Mouse (Mus musculus): ENCODE measurements around the gene Olfr503. TPM values are rescaled to one million over a fixed set of nuclear protein-coding genes. Genes with fewer than 3 reads are reported as not detected.
"Not testable (repeated sequence)": the region's sequence is repeated elsewhere in the genome, so short reads cannot be mapped to it uniquely, and the experiment has no call there.

Gene Olfr503
- not detected in 2 replicates for polyA plus RNA-seq (2015; fragmentation: Nextera tagmentation; extraction: Ambion mirVana)

- ATAC-seq; H3K27ac ChIP-seq; H3K36me3 ChIP-seq; H3K9ac ChIP-seq (replicated peaks); H3K9me3 ChIP-seq; H3K27me3 ChIP-seq; H3K4me3 ChIP-seq (replicated peaks); H3K4me1 ChIP-seq (replicated peaks); H3K4me2 ChIP-seq (replicated peaks): not testable (repeated sequence)
- 69% methylated on average over 1 of the region's 1 CpGs for WGBS
These were observed at the start of gene Olfr503 for GRCm38 (mm10) chr7:108544227-108544626. Gene Olfr503, plus strand, starts transcription at chr7:108544527.

DNA sequence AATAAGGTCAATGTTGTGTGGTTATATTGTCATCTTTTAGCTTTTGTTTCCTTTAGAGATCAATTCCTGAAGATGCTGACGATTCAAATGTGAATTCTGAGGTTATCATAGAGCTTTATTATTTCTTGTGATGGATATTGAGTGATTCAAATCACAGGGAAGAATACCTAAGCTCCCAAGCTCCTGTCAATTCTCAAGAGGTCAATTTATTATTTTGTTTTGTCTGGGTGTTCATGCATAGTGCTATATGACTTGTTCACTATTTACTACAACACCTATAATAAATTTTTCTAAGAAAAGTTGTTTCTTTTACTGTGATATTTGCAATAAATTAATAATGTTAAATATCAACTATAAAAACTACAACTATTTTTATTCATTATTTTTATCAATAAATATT lies 19.4 kb upstream of the Olfr503 start, which contains the start of gene Olfr502:
Olfr502 (minus strand) TSS at position 101 of the 400 bp plus-strand sequence.
- Histone ChIP-seq H3K36me3 (no peaks in the 10 kb centered on the region), H3K4me1 (replicated peaks) (no peaks in the 10 kb centered on the region), H3K4me2 (replicated peaks) (no peak within 1 kb of the TSS), H3K9me3 (no peaks in the 10 kb centered on the region), H3K27ac (no peak within 1 kb of the TSS), H3K9ac (replicated peaks) (no peak within 1 kb of the TSS), H3K27me3 (no peaks in the 10 kb centered on the region), H3K4me3 (replicated peaks) (no peak within 1 kb of the TSS)
- no peak for ATAC-seq
- whole genome bisulfite sequencing = 88% methylated on average over 1 of the region's 1 CpGs

DNA sequence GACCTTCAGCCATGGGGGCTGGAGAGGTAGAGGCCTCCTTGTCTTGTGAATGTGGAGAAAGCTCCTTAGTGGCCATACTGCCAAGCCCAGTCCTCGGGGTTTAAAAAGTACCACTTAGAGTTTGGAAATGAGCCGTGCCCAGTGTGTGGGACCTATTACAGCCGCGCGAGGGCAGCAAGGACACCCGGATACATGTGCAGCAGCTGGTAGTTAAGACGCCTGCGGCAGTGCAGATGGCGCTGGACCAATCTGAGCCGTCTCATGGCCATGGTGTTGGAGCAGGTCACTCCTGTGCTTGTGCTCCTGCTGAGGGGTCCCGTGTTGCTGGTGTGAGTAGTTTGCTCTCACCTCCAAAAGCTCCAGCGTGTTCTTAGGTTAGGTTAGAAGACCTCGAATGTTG lies 1.9 kb upstream of the Olfr503 start:
- H3K27me3 ChIP-seq = no peaks in the 10 kb centered on the region
- WGBS = 89% methylated on average over 13 of the region's 13 CpGs
- no peaks in the 10 kb centered on the region for H3K4me1 ChIP-seq (replicated peaks)
- H3K4me3 ChIP-seq (replicated peaks) = no peak overlapping the region
- H3K4me2 ChIP-seq (replicated peaks) = no peak overlapping the region
- H3K27ac ChIP-seq = no peak overlapping the region
- H3K9ac ChIP-seq (replicated peaks) = no peak overlapping the region
- H3K36me3 ChIP-seq = no peaks in the 10 kb centered on the region
- no peaks in the 10 kb centered on the region for H3K9me3 ChIP-seq
- no peak for ATAC-seq

DNA sequence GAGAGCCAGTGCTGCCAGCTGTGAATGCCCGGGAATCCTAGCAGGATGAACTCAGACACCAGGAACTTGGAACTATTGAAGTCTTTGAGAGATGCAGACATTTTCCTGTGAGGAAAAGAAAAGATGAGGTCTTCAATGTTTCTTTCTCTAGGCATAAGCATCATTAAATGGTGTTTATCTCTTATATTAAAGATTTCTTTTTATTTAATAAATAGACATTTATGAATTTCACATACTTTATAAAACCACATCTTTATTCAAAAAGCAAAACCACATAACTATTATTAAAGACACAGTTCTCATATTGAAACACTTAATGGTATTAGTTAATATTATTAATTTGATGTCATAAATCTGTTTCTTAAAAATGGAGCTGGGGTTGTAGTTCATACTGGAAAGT lies 21.4 kb downstream of the Olfr503 start, which contains the start of gene Olfr504:
Olfr504 (minus strand) TSS at position 101 of the 400 bp plus-strand sequence.
- 97% methylated on average over 1 of the region's 1 CpGs for WGBS
- Histone ChIP-seq H3K4me2 (replicated peaks) (no peak within 1 kb of the TSS), H3K4me1 (replicated peaks) (no peaks in the 10 kb centered on the region), H3K27me3 (no peaks in the 10 kb centered on the region), H3K36me3 (no peaks in the 10 kb centered on the region), H3K4me3 (replicated peaks) (no peak within 1 kb of the TSS), H3K9ac (replicated peaks) (no peak within 1 kb of the TSS), H3K27ac (no peak within 1 kb of the TSS), H3K9me3 (no peaks in the 10 kb centered on the region; the same call in 1 of the 2 replicates)
- no peak for ATAC-seq

DNA sequence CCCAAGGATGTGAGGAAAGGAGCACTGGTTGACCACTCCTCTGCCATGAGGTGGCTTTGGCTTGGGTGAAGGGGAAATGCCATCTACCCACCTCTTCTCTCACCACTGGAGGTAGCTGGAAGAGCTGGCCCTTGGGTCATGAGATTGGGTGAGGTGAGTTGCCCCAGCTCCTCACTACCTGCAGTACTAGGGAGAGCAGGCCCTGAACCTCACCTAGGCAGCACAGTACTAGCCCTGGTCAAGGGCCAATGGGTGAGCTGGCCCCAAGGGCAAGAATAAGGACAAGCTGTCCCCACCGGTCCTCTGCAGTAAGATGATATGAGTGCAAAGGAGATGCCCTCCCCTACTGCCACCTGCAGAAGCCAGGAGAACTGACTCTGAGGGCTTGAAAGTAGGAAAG lies 45.5 kb downstream of the Olfr503 start:
- WGBS = 88% methylated on average over 1 of the region's 1 CpGs
- Histone ChIP-seq H3K9ac (replicated peaks) (no peak overlapping the region), H3K36me3 (no peaks in the 10 kb centered on the region), H3K27me3 (no peaks in the 10 kb centered on the region), H3K4me1 (replicated peaks) (no peaks in the 10 kb centered on the region), H3K9me3 (no peaks in the 10 kb centered on the region), H3K4me3 (replicated peaks) (no peak overlapping the region), H3K27ac (no peak overlapping the region), H3K4me2 (replicated peaks) (no peak overlapping the region)
- no peak for ATAC-seq

Other genes starting within 250 kb of the Olfr503 start
- not detected in 2 replicates for gene Olfr491, start 231.1 kb upstream of the Olfr503 start, polyA plus RNA-seq (2015; fragmentation: Nextera tagmentation; extraction: Ambion mirVana)
- not detected in 2 replicates for gene Olfr492, start 220.9 kb upstream of the Olfr503 start, polyA plus RNA-seq (2015; fragmentation: Nextera tagmentation; extraction: Ambion mirVana)
- not detected in 2 replicates for gene Olfr493, start 197.5 kb upstream of the Olfr503 start, polyA plus RNA-seq (2015; fragmentation: Nextera tagmentation; extraction: Ambion mirVana)
- not detected in 2 replicates for gene Olfr494, start 179.2 kb upstream of the Olfr503 start, polyA plus RNA-seq (2015; fragmentation: Nextera tagmentation; extraction: Ambion mirVana)
- not detected in 2 replicates for gene Olfr495, start 151.4 kb upstream of the Olfr503 start, polyA plus RNA-seq (2015; fragmentation: Nextera tagmentation; extraction: Ambion mirVana)
- gene Olfr497, start 124.1 kb upstream of the Olfr503 start, polyA plus RNA-seq (2015; fragmentation: Nextera tagmentation; extraction: Ambion mirVana) = not detected in 2 replicates
- gene Olfr498, start 79.2 kb upstream of the Olfr503 start, polyA plus RNA-seq (2015; fragmentation: Nextera tagmentation; extraction: Ambion mirVana) = not detected in 2 replicates
- not detected in 2 replicates for gene Olfr502, start 19.5 kb upstream of the Olfr503 start, polyA plus RNA-seq (2015; fragmentation: Nextera tagmentation; extraction: Ambion mirVana)
- not detected in 2 replicates for gene Olfr504, start 21.3 kb downstream of the Olfr503 start, polyA plus RNA-seq (2015; fragmentation: Nextera tagmentation; extraction: Ambion mirVana)
- not detected in 2 replicates for gene Olfr506, start 66.3 kb downstream of the Olfr503 start, polyA plus RNA-seq (2015; fragmentation: Nextera tagmentation; extraction: Ambion mirVana)
- not detected in 2 replicates for gene Olfr507, start 77.3 kb downstream of the Olfr503 start, polyA plus RNA-seq (2015; fragmentation: Nextera tagmentation; extraction: Ambion mirVana)
- gene Olfr508, start 85.5 kb downstream of the Olfr503 start, polyA plus RNA-seq (2015; fragmentation: Nextera tagmentation; extraction: Ambion mirVana) = not detected in 2 replicates
- gene Olfr509, start 107.4 kb downstream of the Olfr503 start, polyA plus RNA-seq (2015; fragmentation: Nextera tagmentation; extraction: Ambion mirVana) = not detected in 2 replicates
- not detected in 2 replicates for gene Olfr510, start 121.9 kb downstream of the Olfr503 start, polyA plus RNA-seq (2015; fragmentation: Nextera tagmentation; extraction: Ambion mirVana)
- gene Olfr512, start 168.8 kb downstream of the Olfr503 start, polyA plus RNA-seq (2015; fragmentation: Nextera tagmentation; extraction: Ambion mirVana) = not detected in 2 replicates
- not detected in 2 replicates for gene Olfr513, start 206.4 kb downstream of the Olfr503 start, polyA plus RNA-seq (2015; fragmentation: Nextera tagmentation; extraction: Ambion mirVana)

Data from midbrain, embryonic 13.5 days (tissue).